Mouse (Mus musculus) MEL (cell line): Measurements from ENCODE around the gene Frmd4a. TPM values are rescaled to one million over a fixed set of nuclear protein-coding genes. Genes with fewer than 3 reads are reported as not detected.

Experiments used
- DNase-seq: peaks from one replicate; pipeline ENCODE4 v3.0.0; 2011; ENCODE audit warnings: low read depth, low spot score
- H3K27ac ChIP-seq: 2 replicates; pipeline ENCODE4 v1.5.1; 2012; ENCODE audit warnings: low read depth, mild to moderate bottlenecking, control low read depth, low read length, moderate library complexity; ENCODE audit not compliant: control insufficient read depth
- H3K27me3 ChIP-seq, 2 experiments: fragments of 150-350 bp in 1 of 2; sonication (generic) in 1 of 2; 2 replicates each; pipeline ENCODE4 v1.6.1; 2012; ENCODE audit warnings: low read length in 2 of 2, mild to moderate bottlenecking in 2 of 2, improper control_type of control experiment in 1 of 2, moderate library complexity in 1 of 2; ENCODE audit not compliant: insufficient read depth in 2 of 2, control insufficient read depth in 1 of 2
- H3K36me3 ChIP-seq, 2 experiments: 2 replicates each; pipeline ENCODE4 v1.6.1; 2012 to 2014; ENCODE audit warnings: low read length in 2 of 2, improper control_type of control experiment in 1 of 2, inconsistent platforms in 1 of 2, mild to moderate bottlenecking in 1 of 2; ENCODE audit not compliant: insufficient read depth in 2 of 2, control insufficient read depth in 1 of 2
- H3K4me1 ChIP-seq, 2 experiments: fragments of 150-350 bp in 1 of 2; sonication (generic) in 1 of 2; 2 replicates each; pipeline ENCODE4 v1.6.1; 2012; ENCODE audit warnings: low read length in 2 of 2, improper control_type of control experiment in 1 of 2, mild to moderate bottlenecking in 1 of 2; ENCODE audit not compliant: insufficient read depth in 2 of 2, control insufficient read depth in 1 of 2
- H3K4me3 ChIP-seq, 2 experiments: fragments of 150-350 bp in 1 of 2; sonication (generic) in 1 of 2; 2 replicates each; pipeline ENCODE4 v1.5.1; 2012; ENCODE audit warnings: low read depth in 2 of 2, low read length in 2 of 2, mild to moderate bottlenecking in 2 of 2, moderate library complexity in 2 of 2, control low read depth in 1 of 2, improper control_type of control experiment in 1 of 2; ENCODE audit not compliant: control insufficient read depth in 1 of 2, insufficient read depth in 1 of 2
- H3K79me2 ChIP-seq: 2 replicates; pipeline ENCODE4 v1.6.1; 2012; ENCODE audit warnings: mild to moderate bottlenecking, low read length, moderate library complexity; ENCODE audit not compliant: control insufficient read depth, poor library complexity, insufficient read depth
- H3K9ac ChIP-seq: 2 replicates; pipeline ENCODE4 v1.6.1; 2012; ENCODE audit warnings: low read depth, mild to moderate bottlenecking, control low read depth, low read length, moderate library complexity; ENCODE audit not compliant: control insufficient read depth, poor library complexity, severe bottlenecking
- H3K9me3 ChIP-seq: fragments of 150-350 bp; sonication (generic); replicated peaks from 2 replicates; pipeline ENCODE4 v1.6.1; 2012; ENCODE audit warnings: mild to moderate bottlenecking, low read length, improper control_type of control experiment, moderate library complexity; ENCODE audit not compliant: insufficient read depth
- BHLHE40 ChIP-seq: IDR thresholded peaks from 2 replicates; pipeline ENCODE4 v1.6.1; 2012; ENCODE audit warnings: low read depth, mild to moderate bottlenecking, inconsistent platforms, low read length, improper control_type of control experiment, borderline replicate concordance
- CHD1 ChIP-seq: IDR thresholded peaks from 2 replicates; pipeline ENCODE4 v1.6.1; 2012; ENCODE audit warnings: low read depth, mild to moderate bottlenecking, inconsistent platforms, low read length, improper control_type of control experiment
- CHD2 ChIP-seq: IDR thresholded peaks from 2 replicates; pipeline ENCODE4 v1.6.1; 2011; ENCODE audit warnings: low read length, improper control_type of control experiment
- ELF1 ChIP-seq: IDR thresholded peaks from 2 replicates; pipeline ENCODE4 v1.6.1; 2014; ENCODE audit warnings: low read depth, mild to moderate bottlenecking, inconsistent platforms, low read length, improper control_type of control experiment, moderate library complexity
- GABPA ChIP-seq: IDR thresholded peaks from 2 replicates; pipeline ENCODE4 v1.6.1; 2012; ENCODE audit warnings: low read depth, mild to moderate bottlenecking, inconsistent platforms, low read length, improper control_type of control experiment, moderate library complexity
- GATA1 ChIP-seq: IDR thresholded peaks from 2 replicates; pipeline ENCODE4 v1.6.1; 2011; ENCODE audit warnings: low read depth, low read length, improper control_type of control experiment
- HCFC1 ChIP-seq: IDR thresholded peaks from 2 replicates; pipeline ENCODE4 v1.6.1; 2012; ENCODE audit warnings: low read depth, mild to moderate bottlenecking, inconsistent platforms, low read length, improper control_type of control experiment, moderate library complexity
- JUND ChIP-seq: IDR thresholded peaks from 2 replicates; pipeline ENCODE4 v1.6.1; 2011; ENCODE audit warnings: low read depth, mild to moderate bottlenecking, improper control_type of control experiment, low read length
- KAT2A ChIP-seq: conservative IDR thresholded peaks from 2 replicates; pipeline ENCODE4 v1.6.1; 2012; ENCODE audit warnings: low read depth, low read length, improper control_type of control experiment, inconsistent platforms
- MAFK ChIP-seq: IDR thresholded peaks from 2 replicates; pipeline ENCODE4 v1.6.1; 2011; ENCODE audit warnings: low read depth, mild to moderate bottlenecking, low read length, improper control_type of control experiment, borderline replicate concordance
- MAX ChIP-seq: IDR thresholded peaks from 2 replicates; pipeline ENCODE4 v1.6.1; 2011; ENCODE audit warnings: low read length, improper control_type of control experiment
- MEF2A ChIP-seq: IDR thresholded peaks from 2 replicates; pipeline ENCODE4 v1.6.1; 2014; ENCODE audit warnings: low read depth, mild to moderate bottlenecking, inconsistent platforms, low read length, improper control_type of control experiment; ENCODE audit not compliant: poor library complexity, insufficient replicate concordance, severe bottlenecking; ENCODE audit errors: extremely low read depth
- MXI1 ChIP-seq: IDR thresholded peaks from 2 replicates; pipeline ENCODE4 v1.6.1; 2011; ENCODE audit warnings: mild to moderate bottlenecking, low read depth, low read length, improper control_type of control experiment
- MYB ChIP-seq: IDR thresholded peaks from 2 replicates; pipeline ENCODE4 v1.6.1; 2011; ENCODE audit warnings: mild to moderate bottlenecking, low read depth, low read length, improper control_type of control experiment
- MYC ChIP-seq: IDR thresholded peaks from 2 replicates; pipeline ENCODE4 v1.6.1; 2011; ENCODE audit warnings: low read depth, mild to moderate bottlenecking, low read length, improper control_type of control experiment, moderate library complexity
- NELFE ChIP-seq: IDR thresholded peaks from 2 replicates; pipeline ENCODE4 v1.6.1; 2011; ENCODE audit warnings: low read depth, low read length, improper control_type of control experiment
- NRF1 ChIP-seq: IDR thresholded peaks from 2 replicates; pipeline ENCODE4 v1.6.1; 2014; ENCODE audit warnings: low read depth, mild to moderate bottlenecking, inconsistent platforms, low read length, improper control_type of control experiment, moderate library complexity; ENCODE audit not compliant: poor library complexity, insufficient read depth, severe bottlenecking
- POLR2A ChIP-seq, 2 experiments: IDR thresholded peaks; 2 replicates each; pipeline ENCODE4 v1.6.1; 2011 to 2012; ENCODE audit warnings: low read length in 2 of 2, mild to moderate bottlenecking in 2 of 2, control low read depth in 1 of 2, improper control_type of control experiment in 1 of 2, low read depth in 1 of 2, moderate library complexity in 1 of 2; ENCODE audit not compliant: control insufficient read depth in 1 of 2, insufficient read depth in 1 of 2, poor library complexity in 1 of 2
- POLR2AphosphoS2 ChIP-seq: IDR thresholded peaks from 2 replicates; pipeline ENCODE4 v1.6.1; 2011; ENCODE audit warnings: low read length, improper control_type of control experiment
- POLR2AphosphoS5 ChIP-seq: IDR thresholded peaks from 2 replicates; pipeline ENCODE4 v1.6.1; 2012; ENCODE audit warnings: low read depth, borderline replicate concordance, mild to moderate bottlenecking, inconsistent platforms, low read length, moderate library complexity, mixed read lengths
- RAD21 ChIP-seq: IDR thresholded peaks from 2 replicates; pipeline ENCODE4 v1.6.1; 2011; ENCODE audit warnings: mild to moderate bottlenecking, low read depth, low read length, improper control_type of control experiment
- SIN3A ChIP-seq: IDR thresholded peaks from 2 replicates; pipeline ENCODE4 v1.6.1; 2012; ENCODE audit warnings: low read length, improper control_type of control experiment, inconsistent platforms
- SMC3 ChIP-seq: IDR thresholded peaks from 2 replicates; pipeline ENCODE4 v1.6.1; 2011; ENCODE audit warnings: low read depth, low read length, improper control_type of control experiment
- TAL1 ChIP-seq: IDR thresholded peaks from 2 replicates; pipeline ENCODE4 v1.6.1; 2012; ENCODE audit warnings: mild to moderate bottlenecking, inconsistent platforms, low read length, moderate library complexity, mixed read lengths
- TBP ChIP-seq: IDR thresholded peaks from 2 replicates; pipeline ENCODE4 v1.8.0; 2011; ENCODE audit warnings: low read depth, low read length, improper control_type of control experiment
- TCF12 ChIP-seq: IDR thresholded peaks from 2 replicates; pipeline ENCODE4 v1.6.1; 2014; ENCODE audit warnings: low read depth, mild to moderate bottlenecking, inconsistent platforms, low read length, improper control_type of control experiment, moderate library complexity
- USF2 ChIP-seq, 2 experiments: IDR thresholded peaks; 2 replicates each; pipeline ENCODE4 v1.6.1; 2011 to 2012; ENCODE audit warnings: improper control_type of control experiment in 2 of 2, low read length in 2 of 2, borderline replicate concordance in 1 of 2, inconsistent platforms in 1 of 2, low read depth in 1 of 2, mild to moderate bottlenecking in 1 of 2; ENCODE audit not compliant: insufficient read depth in 1 of 2
- ZC3H11A ChIP-seq: IDR thresholded peaks from 2 replicates; pipeline ENCODE4 v1.6.1; 2012; ENCODE audit warnings: low read depth, mild to moderate bottlenecking, inconsistent platforms, low read length, improper control_type of control experiment
- ZMIZ1 ChIP-seq: IDR thresholded peaks from 2 replicates; pipeline ENCODE4 v1.6.1; 2012; ENCODE audit warnings: low read depth, mild to moderate bottlenecking, inconsistent platforms, low read length, improper control_type of control experiment, moderate library complexity
- polyA plus RNA-seq, 2 experiments: library from polyadenylated mRNA; stranded (reverse) in 1 of 2; unstranded in 1 of 2; fragments of >175 nt in 1 of 2; fragments of >200 nt in 1 of 2; gene quantifications; 2 replicates each; pipeline versions ENCODE4 v1.2.1 to v1.2.4; 2012; ENCODE audit warnings: low replicate concordance in 2 of 2, low read depth in 1 of 2; ENCODE audit not compliant: insufficient read length in 2 of 2, insufficient read depth in 1 of 2, missing spikeins in 1 of 2
- total RNA-seq: library from RNA; depleted of rRNA; stranded (reverse); fragments of 300-350 nt; gene quantifications from 2 replicates; pipeline ENCODE4 v1.2.3, GENCODE M21; 2012

Frmd4a gene
- total and polyA plus RNA-seq, 3 experiments = 6.4 to 14.4 TPM; not detected in 1

- TF ChIP-seq KAT2A (no peak), HCFC1 (no peak), SMC3 (no peak), SIN3A (no peak), MAX (no peak), JUND (no peak), CHD1 (no peak), MEF2A (no peak), POLR2AphosphoS2 (no peak), BHLHE40 (no peak), USF2 (IDR thresholded peaks at IDR 0.05; ENCODE audit: borderline replicate concordance in 1 of 2, insufficient read depth in 1 of 2, low read depth in 1 of 2, low read length in 2 of 2) (no peak), TBP (no peak), NELFE (no peak), MXI1 (no peak), POLR2A (IDR thresholded peaks at IDR 0.05; ENCODE audit: control insufficient read depth in 1 of 2, insufficient read depth in 1 of 2, low read depth in 1 of 2, low read length in 2 of 2, poor library complexity in 1 of 2) (no peak), ELF1 (no peak), MYC (no peak), ZMIZ1 (no peak), RAD21 (no peak), NRF1 (no peak)
- DNase-seq = no peak
- Histone ChIP-seq H3K4me3 (no peak overlapping the region), H3K79me2 (no peaks in the 10 kb centered on the region), H3K9ac (no peak overlapping the region), H3K27ac (no peak overlapping the region), H3K27me3 (no peaks in the 10 kb centered on the region), H3K36me3 (peaks cover 0 to 15% of the 10 kb centered on the region in 2 experiments; a peak in 2 of 4 replicates), H3K4me1 (peaks cover 19 to 23% of the 10 kb centered on the region in 2 experiments), H3K9me3 (no peaks in the 10 kb centered on the region)
Measured at GRCm38 (mm10) chr2:4547003-4547662, 529.6 kb downstream of the Frmd4a start.

DNA sequence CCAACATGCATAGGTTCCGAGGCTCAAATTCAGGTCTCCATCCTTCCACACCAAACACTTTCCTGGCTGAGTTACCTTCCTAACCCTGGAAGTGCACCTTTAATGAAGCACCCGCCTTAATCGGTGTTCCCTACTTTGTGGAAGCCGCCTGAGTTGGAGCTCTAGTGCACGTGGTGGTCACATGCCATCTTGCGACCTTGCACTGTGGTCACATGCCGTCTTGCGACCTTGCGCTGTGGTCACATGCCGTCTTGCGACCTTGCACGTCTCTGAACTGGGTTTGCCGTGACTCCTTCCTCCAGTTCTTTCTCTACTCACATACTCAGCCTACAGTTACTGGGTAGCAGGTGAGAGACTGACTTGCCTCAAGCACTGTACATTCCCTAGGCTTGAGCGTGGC lies 531.8 kb downstream of the Frmd4a start:
- H3K36me3 ChIP-seq = peaks cover 0 to 28% of the 10 kb centered on the region in 2 experiments; a peak in 2 of 4 replicates
- H3K4me3 ChIP-seq = no peak overlapping the region
- no peak for DNase-seq
- TF ChIP-seq MYB (no peak), MAFK (no peak), TAL1 (no peak), SIN3A (no peak), MEF2A (no peak), POLR2AphosphoS5 (no peak), ZC3H11A (no peak), GATA1 (no peak), TCF12 (no peak), SMC3 (no peak), POLR2AphosphoS2 (no peak), NELFE (no peak), CHD2 (no peak), GABPA (no peak), KAT2A (no peak), MXI1 (no peak), MYC (no peak), JUND (no peak)
- TF ChIP-seq, all 39 proteins: peak for 0
- no peaks in the 10 kb centered on the region for H3K9me3 ChIP-seq
- H3K27me3 ChIP-seq = no peaks in the 10 kb centered on the region
- no peaks in the 10 kb centered on the region for H3K79me2 ChIP-seq
- peaks cover 24 to 28% of the 10 kb centered on the region in 2 experiments for H3K4me1 ChIP-seq
- no peak overlapping the region for H3K27ac ChIP-seq
- H3K9ac ChIP-seq = no peak overlapping the region
